Mouse (Mus musculus): ENCODE results near the gene Mrpl36. TPM values are rescaled to one million over a fixed set of nuclear protein-coding genes. Genes with fewer than 3 reads are reported as not detected.

The Mrpl36 gene
- total and polyA plus RNA-seq, 2 experiments, result 36.2 to 85.6 TPM

GRCm38 (mm10) chr13:73347922-73348650 is 19.8 kb downstream of the Mrpl36 start:
- H3K36me3 ChIP-seq (ENCODE audit: control insufficient read depth, insufficient read depth, low read length), result no peaks in the 10 kb centered on the region
- no peak for DNase-seq (ENCODE audit: extremely low read depth, low read depth, low spot score)
- H3K4me1 ChIP-seq (ENCODE audit: control insufficient read depth, insufficient read depth, low read length), result no peaks in the 10 kb centered on the region
- no peak overlapping the region for H3K9ac ChIP-seq (ENCODE audit: low read depth, low read length)
- 69% methylated on average over 7 of the region's 7 CpGs for WGBS
- H3K27me3 ChIP-seq (ENCODE audit: control insufficient read depth, insufficient read depth, low read length), result no peaks in the 10 kb centered on the region
- H3K27ac ChIP-seq (replicated peaks; ENCODE audit: insufficient read depth, low read depth, low read length), result no peak overlapping the region
- no peaks in the 10 kb centered on the region for H3K79me2 ChIP-seq (ENCODE audit: control insufficient read depth, insufficient read depth, low read length)
- H3K4me3 ChIP-seq (ENCODE audit: insufficient read depth, low read depth, low read length), result no peak overlapping the region
- TF ChIP-seq CTCF (IDR thresholded peaks at IDR 0.05; ENCODE audit: low read depth, low read length) (no peak), POLR2A (IDR thresholded peaks at IDR 0.05; ENCODE audit: extremely low read depth, insufficient read depth, low read length) (no peak)

GRCm38 (mm10) chr13:73350741-73351140 is 22.4 kb downstream of the Mrpl36 start:
- Histone ChIP-seq H3K9ac (ENCODE audit: low read depth, low read length) (no peak overlapping the region), H3K4me3 (ENCODE audit: insufficient read depth, low read depth, low read length) (no peak overlapping the region), H3K4me1 (ENCODE audit: control insufficient read depth, insufficient read depth, low read length) (no peaks in the 10 kb centered on the region), H3K36me3 (ENCODE audit: control insufficient read depth, insufficient read depth, low read length) (no peaks in the 10 kb centered on the region), H3K27ac (replicated peaks; ENCODE audit: insufficient read depth, low read depth, low read length) (no peak overlapping the region), H3K27me3 (ENCODE audit: control insufficient read depth, insufficient read depth, low read length) (no peaks in the 10 kb centered on the region), H3K79me2 (ENCODE audit: control insufficient read depth, insufficient read depth, low read length) (no peaks in the 10 kb centered on the region)
- no peak for DNase-seq (ENCODE audit: extremely low read depth, low read depth, low spot score)
- TF ChIP-seq POLR2A (IDR thresholded peaks at IDR 0.05; ENCODE audit: extremely low read depth, insufficient read depth, low read length), result no peak
- TF ChIP-seq CTCF (IDR thresholded peaks at IDR 0.05; ENCODE audit: low read depth, low read length), result no peak
- WGBS, result 78% methylated on average over 9 of the region's 9 CpGs

- Histone ChIP-seq H3K4me1 (ENCODE audit: control insufficient read depth, insufficient read depth, low read length) (no peaks in the 10 kb centered on the region), H3K79me2 (ENCODE audit: control insufficient read depth, insufficient read depth, low read length) (no peaks in the 10 kb centered on the region), H3K27me3 (ENCODE audit: control insufficient read depth, insufficient read depth, low read length) (no peaks in the 10 kb centered on the region), H3K9ac (ENCODE audit: low read depth, low read length) (no peak overlapping the region), H3K27ac (replicated peaks; ENCODE audit: insufficient read depth, low read depth, low read length) (no peak overlapping the region), H3K36me3 (ENCODE audit: control insufficient read depth, insufficient read depth, low read length) (no peaks in the 10 kb centered on the region), H3K4me3 (ENCODE audit: insufficient read depth, low read depth, low read length) (no peak overlapping the region)
- WGBS, result 32% methylated on average over 3 of the region's 3 CpGs
- peak; percentile 39 for DNase-seq (ENCODE audit: extremely low read depth, low read depth, low spot score)
- TF ChIP-seq CTCF (IDR thresholded peaks at IDR 0.05; ENCODE audit: low read depth, low read length) (peak; percentile 32), POLR2A (IDR thresholded peaks at IDR 0.05; ENCODE audit: extremely low read depth, insufficient read depth, low read length) (no peak)
Measured at GRCm38 (mm10) chr13:73351910-73352309, 23.6 kb downstream of the Mrpl36 start.

GRCm38 (mm10) chr13:73352491-73352890 is 24.2 kb downstream of the Mrpl36 start:
- H3K36me3 ChIP-seq (ENCODE audit: control insufficient read depth, insufficient read depth, low read length), result no peaks in the 10 kb centered on the region
- H3K4me1 ChIP-seq (ENCODE audit: control insufficient read depth, insufficient read depth, low read length), result no peaks in the 10 kb centered on the region
- no peak for DNase-seq (ENCODE audit: extremely low read depth, low read depth, low spot score)
- no peaks in the 10 kb centered on the region for H3K27me3 ChIP-seq (ENCODE audit: control insufficient read depth, insufficient read depth, low read length)
- no peak overlapping the region for H3K4me3 ChIP-seq (ENCODE audit: insufficient read depth, low read depth, low read length)
- H3K9ac ChIP-seq (ENCODE audit: low read depth, low read length), result no peak overlapping the region
- H3K27ac ChIP-seq (replicated peaks; ENCODE audit: insufficient read depth, low read depth, low read length), result no peak overlapping the region
- H3K79me2 ChIP-seq (ENCODE audit: control insufficient read depth, insufficient read depth, low read length), result no peaks in the 10 kb centered on the region
- TF ChIP-seq POLR2A (IDR thresholded peaks at IDR 0.05; ENCODE audit: extremely low read depth, insufficient read depth, low read length) (no peak), CTCF (IDR thresholded peaks at IDR 0.05; ENCODE audit: low read depth, low read length) (no peak)

- H3K9ac ChIP-seq (ENCODE audit: low read depth, low read length), result no peak overlapping the region
- DNase-seq (ENCODE audit: extremely low read depth, low read depth, low spot score), result no peak
- H3K27ac ChIP-seq (replicated peaks; ENCODE audit: insufficient read depth, low read depth, low read length), result no peak overlapping the region
- no peaks in the 10 kb centered on the region for H3K4me1 ChIP-seq (ENCODE audit: control insufficient read depth, insufficient read depth, low read length)
- no peaks in the 10 kb centered on the region for H3K36me3 ChIP-seq (ENCODE audit: control insufficient read depth, insufficient read depth, low read length)
- no peak overlapping the region for H3K4me3 ChIP-seq (ENCODE audit: insufficient read depth, low read depth, low read length)
- TF ChIP-seq POLR2A (IDR thresholded peaks at IDR 0.05; ENCODE audit: extremely low read depth, insufficient read depth, low read length), result no peak
- TF ChIP-seq CTCF (IDR thresholded peaks at IDR 0.05; ENCODE audit: low read depth, low read length), result no peak
- WGBS, result 88% methylated on average over 3 of the region's 3 CpGs
- H3K27me3 ChIP-seq (ENCODE audit: control insufficient read depth, insufficient read depth, low read length), result no peaks in the 10 kb centered on the region
- H3K79me2 ChIP-seq (ENCODE audit: control insufficient read depth, insufficient read depth, low read length), result no peaks in the 10 kb centered on the region
Measured at GRCm38 (mm10) chr13:73357106-73357505, 28.8 kb downstream of the Mrpl36 start.

GRCm38 (mm10) chr13:73373367-73373766 is 45.1 kb downstream of the Mrpl36 start:
- TF ChIP-seq POLR2A (IDR thresholded peaks at IDR 0.05; ENCODE audit: extremely low read depth, insufficient read depth, low read length) (no peak), CTCF (IDR thresholded peaks at IDR 0.05; ENCODE audit: low read depth, low read length) (no peak)
- no peaks in the 10 kb centered on the region; the same call in 1 of the 2 replicates for H3K27me3 ChIP-seq (ENCODE audit: control insufficient read depth, insufficient read depth, low read length)
- H3K79me2 ChIP-seq (ENCODE audit: control insufficient read depth, insufficient read depth, low read length), result no peaks in the 10 kb centered on the region
- H3K4me1 ChIP-seq (ENCODE audit: control insufficient read depth, insufficient read depth, low read length), result no peaks in the 10 kb centered on the region
- DNase-seq (ENCODE audit: extremely low read depth, low read depth, low spot score), result no peak
- H3K27ac ChIP-seq (replicated peaks; ENCODE audit: insufficient read depth, low read depth, low read length), result no peak overlapping the region
- 69% methylated on average over 4 of the region's 4 CpGs for WGBS
- no peak overlapping the region for H3K4me3 ChIP-seq (ENCODE audit: insufficient read depth, low read depth, low read length)
- no peaks in the 10 kb centered on the region for H3K36me3 ChIP-seq (ENCODE audit: control insufficient read depth, insufficient read depth, low read length)
- H3K9ac ChIP-seq (ENCODE audit: low read depth, low read length), result no peak overlapping the region
